12 mouse cellular contexts compared by ENCODE assay signal in genomic region chr15:32257340-32257739, GRCm38 (mm10). TPM values are rescaled to one million over a fixed set of nuclear protein-coding genes. Genes with fewer than 3 reads are reported as not detected.
A peak's percentile ranks its signal among the peaks of the same experiment; 100 is the strongest.
DNase-seq lines count a peak whose midpoint lies in the region; ATAC-seq and TF ChIP-seq lines count a peak whose summit lies in the region.
"Had no signal": no experiment of that assay in that cellular context is flagged by ENCODE, and none has a peak within 500 bp of the region (broad histone marks: within the 10 kb centered on the region; RNA-seq: fewer than 3 reads in every experiment).

No protein-coding gene starts in this region.

- no peaks in the 10 kb centered on the region for H3K9me3 ChIP-seq in lung, embryonic 16.5 days (ENCODE audit: control insufficient read depth, low read length)
- H3K9me3 ChIP-seq in lung, postnatal 0 days (ENCODE audit: low read length), result no peaks in the 10 kb centered on the region
- no peaks in the 10 kb centered on the region for H3K9me3 ChIP-seq in heart, embryonic 15.5 days (replicated peaks)
- no peaks in the 10 kb centered on the region for H3K9me3 ChIP-seq in limb, embryonic 14.5 days (ENCODE audit: control insufficient read depth, low read length)
- H3K9me3 ChIP-seq: liver, embryonic 15.5 days; midbrain, embryonic 10.5 days had no signal

- H3K4me1 ChIP-seq in lung, embryonic 16.5 days (replicated peaks; ENCODE audit: control insufficient read depth, insufficient read depth, low read length), result peaks cover 6% of the 10 kb centered on the region; the same call in 1 of the 2 replicates
- no peaks in the 10 kb centered on the region for H3K4me1 ChIP-seq in lung, postnatal 0 days (ENCODE audit: insufficient read depth, low read depth, low read length)
- peaks cover 34% of the 10 kb centered on the region for H3K4me1 ChIP-seq in heart, embryonic 15.5 days (replicated peaks)
- peaks cover 27% of the 10 kb centered on the region for H3K4me1 ChIP-seq in limb, embryonic 14.5 days (ENCODE audit: control insufficient read depth, insufficient read depth, low read length)
- H3K4me1 ChIP-seq: liver, embryonic 15.5 days had no signal

- no peak for TF ChIP-seq CTCF in gastrocnemius, adult 2 months (IDR thresholded peaks at IDR 0.05)
- TF ChIP-seq CTCF in lung, postnatal 0 days (IDR thresholded peaks at IDR 0.05), result no peak

- H3K27ac ChIP-seq in gastrocnemius, adult 2 months, result no peak overlapping the region; the same call in 1 of the 2 replicates
- peak overlapping the region; percentile 71 for H3K27ac ChIP-seq in lung, embryonic 16.5 days (ENCODE audit: low read length)
- no peak overlapping the region for H3K27ac ChIP-seq in lung, postnatal 0 days (ENCODE audit: low read length)
- H3K27ac ChIP-seq in heart, embryonic 15.5 days, result peak overlapping the region; percentile 83
- H3K27ac ChIP-seq in limb, embryonic 14.5 days (replicated peaks; ENCODE audit: low read depth, low read length), result no peak overlapping the region; the same call in 1 of the 2 replicates
- H3K27ac ChIP-seq: liver, embryonic 15.5 days; midbrain, embryonic 10.5 days had no signal

- H3K9ac ChIP-seq in lung, embryonic 16.5 days (ENCODE audit: low read length), result no peak overlapping the region
- H3K9ac ChIP-seq in lung, postnatal 0 days (replicated peaks; ENCODE audit: low read depth), result no peak overlapping the region
- no peak overlapping the region for H3K9ac ChIP-seq in heart, embryonic 15.5 days
- H3K9ac ChIP-seq in limb, embryonic 14.5 days (ENCODE audit: low read depth, low read length, severe bottlenecking), result no peak overlapping the region
- H3K9ac ChIP-seq: liver, embryonic 15.5 days had no signal

- peaks cover 3% of the 10 kb centered on the region; the same call in 1 of the 2 replicates for H3K36me3 ChIP-seq in lung, embryonic 16.5 days (ENCODE audit: control insufficient read depth, insufficient read depth, low read length)
- H3K36me3 ChIP-seq in lung, postnatal 0 days (ENCODE audit: insufficient read depth, low read length), result no peaks in the 10 kb centered on the region
- H3K36me3 ChIP-seq in heart, embryonic 15.5 days, result no peaks in the 10 kb centered on the region
- no peaks in the 10 kb centered on the region; the same call in 1 of the 2 replicates for H3K36me3 ChIP-seq in limb, embryonic 14.5 days (ENCODE audit: control insufficient read depth, insufficient read depth, low read length)
- H3K36me3 ChIP-seq: liver, embryonic 15.5 days; midbrain, embryonic 10.5 days had no signal

- no peak for DNase-seq in gastrocnemius, adult 2 months
- no peak for DNase-seq in gastrocnemius, adult 8-10 months (ENCODE audit: low spot score in 2 of 2)
- no peak for DNase-seq in lung, postnatal 0 days (ENCODE audit: low spot score)
- DNase-seq in limb, embryonic 14.5 days (ENCODE audit: low spot score), result no peak
- DNase-seq in left cerebral cortex, postnatal 36 days (ENCODE audit: low spot score in 2 of 2), result no peak
- DNase-seq in adrenal gland, adult 2 months, result no peak

- H3K4me2 ChIP-seq in lung, embryonic 16.5 days (ENCODE audit: low read depth, low read length), result peak overlapping the region; percentile 21; the same call in 1 of the 2 replicates
- no peak overlapping the region for H3K4me2 ChIP-seq in lung, postnatal 0 days (replicated peaks; ENCODE audit: low read depth, low read length)
- H3K4me2 ChIP-seq in heart, embryonic 15.5 days, result peak overlapping the region; percentile 50
- 0 out of 2 replicates have a peak overlapping the region, but pooled peaks have one; percentile 22 for H3K4me2 ChIP-seq in limb, embryonic 14.5 days (replicated peaks; ENCODE audit: low read depth, low read length, severe bottlenecking)
- H3K4me2 ChIP-seq: liver, embryonic 15.5 days had no signal

- intact Hi-C loops in gastrocnemius, adult 2 months (cut with DNase I), result no loop called here
- intact Hi-C loops in left cerebral cortex, postnatal 36 days (cut with DNase I), result no loop called here

- no peak for TF ChIP-seq POLR2A in limb, embryonic 14.5 days (IDR thresholded peaks at IDR 0.05; ENCODE audit: borderline replicate concordance, extremely low read depth, insufficient read depth, insufficient read length)

- no peak for TF ChIP-seq EP300 in lung, postnatal 0 days (IDR thresholded peaks at IDR 0.05)

- no peaks in the 10 kb centered on the region for H3K27me3 ChIP-seq in lung, embryonic 16.5 days (ENCODE audit: control insufficient read depth, insufficient read depth, low read depth, low read length)
- no peaks in the 10 kb centered on the region for H3K27me3 ChIP-seq in lung, postnatal 0 days (replicated peaks; ENCODE audit: insufficient read depth, low read length)
- no peaks in the 10 kb centered on the region for H3K27me3 ChIP-seq in heart, embryonic 15.5 days
- no peaks in the 10 kb centered on the region for H3K27me3 ChIP-seq in limb, embryonic 14.5 days (ENCODE audit: control insufficient read depth, insufficient read depth, low read length)
- H3K27me3 ChIP-seq: liver, embryonic 15.5 days had no signal

- 51% methylated on average over 8 of the region's 8 CpGs for WGBS in lung, embryonic 16.5 days
- 65% methylated on average over 8 of the region's 8 CpGs for WGBS in lung, postnatal 0 days
- WGBS in heart, embryonic 15.5 days, result 35% methylated on average over 8 of the region's 8 CpGs
- 54% methylated on average over 8 of the region's 8 CpGs for WGBS in limb, embryonic 14.5 days

- peak; percentile 56 for ATAC-seq in lung, embryonic 16.5 days (ENCODE audit: low read depth)
- ATAC-seq in lung, postnatal 0 days, result no peak
- peak; percentile 66 for ATAC-seq in heart, embryonic 15.5 days (replicated peaks; ENCODE audit: insufficient number of reproducible peaks, insufficient read depth, low FRiP score, low read depth)
- ATAC-seq in limb, embryonic 14.5 days (ENCODE audit: low FRiP score, low read depth), result no peak; the same call in 1 of the 2 replicates
- ATAC-seq: hindbrain, embryonic 16.5 days had no signal

- peak overlapping the region; percentile 54 for H3K4me3 ChIP-seq in gastrocnemius, adult 2 months
- no peak overlapping the region for H3K4me3 ChIP-seq in lung, embryonic 16.5 days (ENCODE audit: low read length)
- no peak overlapping the region for H3K4me3 ChIP-seq in lung, postnatal 0 days (ENCODE audit: low read depth, low read length)
- no peak overlapping the region for H3K4me3 ChIP-seq in heart, embryonic 15.5 days
- no peak overlapping the region for H3K4me3 ChIP-seq in limb, embryonic 14.5 days (replicated peaks; ENCODE audit: low read length)
- H3K4me3 ChIP-seq: liver, embryonic 15.5 days; midbrain, embryonic 10.5 days; myocyte had no signal

RNA-seq across cellular contexts. Expression of gene Sema5a, which starts 12.7 kb away (rescaled TPM):
- total RNA-seq in gastrocnemius, adult 2 months (2021), result 1 to 10 TPM; 1.4 to 3.1 TPM
- total RNA-seq in gastrocnemius, adult 8-10 months (2022), result 1 to 10 TPM; 1.2 to 2.3 (median 1.9) TPM
- 13.6 and 14.0 TPM in 2 replicates for polyA plus RNA-seq in lung, embryonic 16.5 days (2015; fragmentation: Nextera tagmentation; extraction: Ambion mirVana)
- polyA plus RNA-seq in lung, postnatal 0 days (2015; fragmentation: Nextera tagmentation; extraction: Ambion mirVana), result 8.5 and 9.2 TPM in 2 replicates
- polyA plus RNA-seq in heart, embryonic 15.5 days (2015; fragmentation: Nextera tagmentation; extraction: Ambion mirVana), result 6.5 and 10.2 TPM in 2 replicates
- 33.0 and 38.7 TPM in 2 replicates for polyA plus RNA-seq in limb, embryonic 14.5 days (2012; rRNA removed)
- polyA plus RNA-seq in limb, embryonic 14.5 days (2014; fragmentation: Nextera tagmentation; extraction: Ambion mirVana), result 36.6 and 42.3 TPM in 2 replicates
- 10 to 100 TPM; 23.7 to 26.0 TPM for total RNA-seq in left cerebral cortex, postnatal 36 days (2021)
- total RNA-seq in adrenal gland, adult 2 months (2021), result 10 to 100 TPM; 12.5 to 14.4 TPM
- 9.5 and 11.6 TPM in 2 replicates for polyA plus RNA-seq in adrenal gland, adult 2 months (2012; rRNA removed)

Comparison
In these comparisons a context has a peak if more than half of its experiments do, and no peak if none do; other contexts are left out.
1. H3K27ac ChIP-seq: peak in lung, embryonic 16.5 days (single experiment) and heart, embryonic 15.5 days (single experiment); none in gastrocnemius, adult 2 months (single experiment), lung, postnatal 0 days (single experiment) and limb, embryonic 14.5 days (single experiment).
2. ATAC-seq: peak in lung, embryonic 16.5 days (single experiment) and heart, embryonic 15.5 days (single experiment); none in lung, postnatal 0 days (single experiment) and limb, embryonic 14.5 days (single experiment).